Mouse (Mus musculus) hindbrain, postnatal 0 days (tissue): ENCODE measurements around the gene Zfp64. TPM values are rescaled to one million over a fixed set of nuclear protein-coding genes. Genes with fewer than 3 reads are reported as not detected.

Source experiments
- ATAC-seq: fragments of 200-750 bp; cut with Nextera tagmentation; 2 replicates; pipeline ENCODE4 v1.8.0; 2017; ENCODE audit warnings: mild to moderate bottlenecking, moderate TSS enrichment, moderate library complexity
- DNase-seq: peaks from one replicate; pipeline ENCODE4 v3.0.0-alpha.2; 2015; ENCODE audit warnings: low spot score
- H3K27ac ChIP-seq: fragments of 300-500 bp; sonication (generic); 2 replicates; pipeline ENCODE4 v1.5.1; 2014; ENCODE audit warnings: mild to moderate bottlenecking
- H3K27me3 ChIP-seq: fragments of 300-500 bp; sonication (generic); 2 replicates; pipeline ENCODE4 v1.6.1; 2014; ENCODE audit warnings: low read length, mixed read lengths; ENCODE audit not compliant: insufficient read depth
- H3K36me3 ChIP-seq: fragments of 300-500 bp; sonication (generic); 2 replicates; pipeline ENCODE4 v1.6.1; 2014; ENCODE audit warnings: low read length, mixed read lengths; ENCODE audit not compliant: insufficient read depth
- H3K4me1 ChIP-seq: fragments of 300-500 bp; sonication (generic); 2 replicates; pipeline ENCODE4 v1.6.1; 2014; ENCODE audit warnings: antibody characterized with exemption, low read length, mixed read lengths; ENCODE audit not compliant: insufficient read depth
- H3K4me2 ChIP-seq: fragments of 300-500 bp; sonication (generic); 2 replicates; pipeline ENCODE4 v1.6.1; 2014; ENCODE audit warnings: low read depth, mild to moderate bottlenecking, low read length, moderate library complexity, mixed read lengths
- H3K4me3 ChIP-seq: fragments of 300-500 bp; sonication (generic); 2 replicates; pipeline ENCODE4 v1.5.1; 2014; ENCODE audit warnings: low read length
- H3K9ac ChIP-seq: fragments of 300-500 bp; sonication (generic); replicated peaks from 2 replicates; pipeline ENCODE4 v1.6.1; 2014; ENCODE audit warnings: mild to moderate bottlenecking, low read length, moderate library complexity, mixed read lengths
- H3K9me3 ChIP-seq: fragments of 300-500 bp; sonication (generic); 2 replicates; pipeline ENCODE4 v1.6.1; 2016; ENCODE audit warnings: low read length, mixed read lengths
- CTCF ChIP-seq: IDR thresholded peaks from 2 replicates; pipeline ENCODE4 v1.5.1; 2016; ENCODE audit warnings: antibody characterized with exemption, control low read depth, low read depth
- WGBS: fragments of 180-500 bp; shearing (Covaris S2); extraction: QIAGEN DNeasy Blood & Tissue Kit; methylation state at CpG from one replicate; pipeline ENCODE4 v1.1.7; 2014; 5-methylcytosine and 5-hydroxymethylcytosine counted together
- polyA plus RNA-seq: library from polyadenylated mRNA; unstranded; fragments of >200 nt; fragmentation: Nextera tagmentation; extraction: Ambion mirVana; gene quantifications from 2 replicates; pipeline ENCODE4 v1.2.1, GENCODE M21; 2015
- total RNA-seq: library from RNA; depleted of rRNA; stranded (reverse); fragments of >200 nt; gene quantifications from 2 replicates; pipeline ENCODE4 v1.2.3, GENCODE M21; 2014

The Zfp64 gene
- total and polyA plus RNA-seq, 2 experiments from 2014 or later, result 27.5 to 44.3 TPM

DNA sequence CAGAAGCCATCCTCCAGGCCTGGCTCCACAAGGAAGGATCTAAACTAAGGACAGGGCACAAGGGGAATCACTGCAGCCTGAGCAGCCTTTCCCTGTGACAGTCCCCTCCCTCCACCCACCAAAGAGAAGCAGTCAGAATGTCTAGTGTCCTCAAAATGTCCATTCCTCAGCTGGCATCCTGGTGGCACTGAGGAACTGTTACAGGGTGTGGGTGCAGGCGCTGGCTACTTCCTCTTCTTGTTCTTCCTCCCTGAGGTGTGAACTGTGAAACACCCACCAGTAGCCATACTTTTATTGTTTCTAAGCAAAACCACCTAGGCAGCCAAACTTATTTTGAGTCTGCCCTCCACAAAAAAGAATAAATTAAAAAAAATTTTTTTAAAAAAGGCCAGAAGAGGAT, 72.4 kb downstream of the Zfp64 start:
- H3K36me3 ChIP-seq, result no peaks in the 10 kb centered on the region
- H3K4me2 ChIP-seq, result no peak overlapping the region
- no peak for ATAC-seq
- H3K4me1 ChIP-seq, result no peaks in the 10 kb centered on the region
- TF ChIP-seq CTCF, result no peak
- no peak overlapping the region for H3K9ac ChIP-seq
- no peak overlapping the region for H3K27ac ChIP-seq
- DNase-seq, result no peak
- no peak overlapping the region for H3K4me3 ChIP-seq
- 100% methylated on average over 1 of the region's 1 CpGs for WGBS
- no peaks in the 10 kb centered on the region for H3K9me3 ChIP-seq
- no peaks in the 10 kb centered on the region for H3K27me3 ChIP-seq

GRCm38 (mm10) chr2:168881927-168882326, 73.5 kb downstream of the Zfp64 start:
- no peak overlapping the region for H3K4me3 ChIP-seq
- H3K9me3 ChIP-seq, result no peaks in the 10 kb centered on the region
- no peak overlapping the region for H3K27ac ChIP-seq
- no peaks in the 10 kb centered on the region for H3K36me3 ChIP-seq
- WGBS, result 45% methylated on average over 5 of the region's 5 CpGs
- DNase-seq, result peak; percentile 45
- TF ChIP-seq CTCF, result peak; percentile 76
- no peak for ATAC-seq
- no peaks in the 10 kb centered on the region for H3K4me1 ChIP-seq
- no peak overlapping the region for H3K4me2 ChIP-seq
- no peak overlapping the region for H3K9ac ChIP-seq
- H3K27me3 ChIP-seq, result no peaks in the 10 kb centered on the region

DNA sequence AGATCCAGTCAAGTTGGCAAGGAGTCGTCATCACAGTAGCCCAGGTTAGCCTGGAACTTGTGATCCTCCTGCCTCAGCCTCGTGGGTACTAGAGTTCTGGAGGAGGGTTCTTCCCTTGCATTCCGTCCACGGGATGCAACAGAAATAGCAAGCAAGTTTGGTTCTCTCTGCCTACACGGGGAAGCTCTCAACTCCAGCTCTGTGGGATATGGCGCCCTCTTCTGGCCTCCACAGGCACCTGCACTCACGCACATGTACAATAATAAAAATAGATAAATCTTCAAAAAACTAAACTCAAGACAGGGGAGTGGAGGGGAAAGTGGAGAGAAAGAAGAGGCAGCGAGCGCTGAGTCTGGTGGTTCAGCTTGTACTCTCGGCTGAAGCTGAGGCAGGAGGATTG, 75.8 kb downstream of the Zfp64 start:
- peak; percentile 34; the same call in 1 of the 2 replicates for TF ChIP-seq CTCF
- Histone ChIP-seq H3K27me3 (no peaks in the 10 kb centered on the region), H3K4me1 (no peaks in the 10 kb centered on the region), H3K27ac (no peak overlapping the region), H3K9me3 (no peaks in the 10 kb centered on the region), H3K9ac (no peak overlapping the region), H3K36me3 (no peaks in the 10 kb centered on the region), H3K4me3 (no peak overlapping the region), H3K4me2 (no peak overlapping the region)
- WGBS, result 88% methylated on average over 10 of the region's 10 CpGs
- DNase-seq (no peak), ATAC-seq (no peak)

DNA sequence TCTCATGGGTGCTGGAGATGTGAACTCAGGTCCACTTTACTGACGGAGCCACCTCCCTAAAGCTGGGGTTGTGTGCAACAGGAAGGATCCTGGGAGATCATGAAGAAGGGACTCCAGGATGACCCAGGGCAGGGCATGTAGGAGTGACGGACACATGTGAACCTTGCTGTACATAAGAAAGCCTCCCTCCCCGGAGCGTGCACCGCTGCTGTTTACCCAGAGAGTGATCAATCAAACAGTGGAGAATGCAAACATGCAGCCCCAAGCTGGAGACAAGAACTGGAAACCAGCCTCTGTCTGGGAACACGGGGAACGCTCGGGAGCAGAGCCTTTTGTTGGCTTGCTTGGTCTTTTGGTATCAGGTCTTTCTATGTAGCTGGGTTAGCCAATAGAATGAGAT, 76.7 kb downstream of the Zfp64 start:
- H3K36me3 ChIP-seq, result no peaks in the 10 kb centered on the region
- H3K9ac ChIP-seq, result no peak overlapping the region
- WGBS, result 78% methylated on average over 8 of the region's 8 CpGs
- H3K27me3 ChIP-seq, result no peaks in the 10 kb centered on the region
- TF ChIP-seq CTCF, result no peak
- no peak overlapping the region for H3K4me3 ChIP-seq
- no peak overlapping the region for H3K4me2 ChIP-seq
- H3K9me3 ChIP-seq, result no peaks in the 10 kb centered on the region
- no peak for DNase-seq
- no peak overlapping the region for H3K27ac ChIP-seq
- ATAC-seq, result no peak
- H3K4me1 ChIP-seq, result no peaks in the 10 kb centered on the region

GRCm38 (mm10) chr2:168878158-168878557, 77.2 kb downstream of the Zfp64 start:
- no peaks in the 10 kb centered on the region for H3K27me3 ChIP-seq
- ATAC-seq (no peak), DNase-seq (no peak)
- no peaks in the 10 kb centered on the region for H3K36me3 ChIP-seq
- WGBS, result 86% methylated on average over 4 of the region's 4 CpGs
- H3K4me1 ChIP-seq, result no peaks in the 10 kb centered on the region
- H3K4me2 ChIP-seq, result no peak overlapping the region
- no peaks in the 10 kb centered on the region for H3K9me3 ChIP-seq
- no peak overlapping the region for H3K27ac ChIP-seq
- no peak overlapping the region for H3K9ac ChIP-seq
- H3K4me3 ChIP-seq, result no peak overlapping the region
- TF ChIP-seq CTCF, result no peak

GRCm38 (mm10) chr2:168876631-168877030, 78.8 kb downstream of the Zfp64 start:
- Histone ChIP-seq H3K4me2 (no peak overlapping the region), H3K9ac (no peak overlapping the region), H3K4me1 (no peaks in the 10 kb centered on the region), H3K9me3 (no peaks in the 10 kb centered on the region), H3K4me3 (no peak overlapping the region), H3K27ac (no peak overlapping the region), H3K27me3 (no peaks in the 10 kb centered on the region), H3K36me3 (no peaks in the 10 kb centered on the region)
- TF ChIP-seq CTCF, result no peak
- ATAC-seq (no peak), DNase-seq (no peak)
- 90% methylated on average over 10 of the region's 10 CpGs for WGBS

- no peak overlapping the region for H3K27ac ChIP-seq
- H3K9ac ChIP-seq, result no peak overlapping the region
- no peaks in the 10 kb centered on the region for H3K4me1 ChIP-seq
- H3K9me3 ChIP-seq, result no peaks in the 10 kb centered on the region
- 79% methylated on average over 6 of the region's 6 CpGs for WGBS
- DNase-seq (no peak), ATAC-seq (no peak)
- TF ChIP-seq CTCF, result no peak
- no peaks in the 10 kb centered on the region for H3K36me3 ChIP-seq
- H3K4me3 ChIP-seq, result no peak overlapping the region
- no peak overlapping the region for H3K4me2 ChIP-seq
- H3K27me3 ChIP-seq, result no peaks in the 10 kb centered on the region
These were observed 80.9 kb downstream of the Zfp64 start for GRCm38 (mm10) chr2:168874498-168874897.
